Mouse (Mus musculus) CH12.LX (cell line): ENCODE measurements around the gene Dio1.

Experiments used
- CTCF ChIP-seq, 2 experiments: IDR thresholded peaks in 1 of 2; conservative IDR thresholded peaks in 1 of 2; 2 replicates each; pipeline ENCODE4 v1.5.1; 2011 to 2012; ENCODE audit warnings: low read depth in 2 of 2, low read length in 2 of 2, improper control_type of control experiment in 1 of 2, inconsistent platforms in 1 of 2, mild to moderate bottlenecking in 1 of 2, moderate library complexity in 1 of 2
- E2F4 ChIP-seq: IDR thresholded peaks from 2 replicates; pipeline ENCODE4 v1.6.1; 2011; ENCODE audit warnings: low read depth, low read length, improper control_type of control experiment; ENCODE audit not compliant: insufficient replicate concordance
- ELF1 ChIP-seq: IDR thresholded peaks from 2 replicates; pipeline ENCODE4 v1.6.1; 2014; ENCODE audit warnings: low read depth, mild to moderate bottlenecking, inconsistent platforms, low read length, improper control_type of control experiment
- EP300 ChIP-seq: IDR thresholded peaks from 2 replicates; pipeline ENCODE4 v1.6.1; 2011; ENCODE audit warnings: low read length, improper control_type of control experiment
- MAFK ChIP-seq: IDR thresholded peaks from 2 replicates; pipeline ENCODE4 v1.6.1; 2011; ENCODE audit warnings: low read length, improper control_type of control experiment; ENCODE audit not compliant: insufficient replicate concordance
- MEF2A ChIP-seq: IDR thresholded peaks from 2 replicates; pipeline ENCODE4 v1.6.1; 2014; ENCODE audit warnings: low read depth, mild to moderate bottlenecking, inconsistent platforms, low read length, improper control_type of control experiment, borderline replicate concordance
- POLR2A ChIP-seq: IDR thresholded peaks from 2 replicates; pipeline ENCODE4 v1.6.1; 2011; ENCODE audit warnings: low read depth, mild to moderate bottlenecking, improper control_type of control experiment, low read length
- UBTF ChIP-seq: IDR thresholded peaks from 2 replicates; pipeline ENCODE4 v1.6.1; 2012; ENCODE audit warnings: low read depth, mild to moderate bottlenecking, inconsistent platforms, low read length, improper control_type of control experiment, moderate library complexity
- USF1 ChIP-seq: IDR thresholded peaks from 2 replicates; pipeline ENCODE4 v1.6.1; 2014; ENCODE audit warnings: low read depth, mild to moderate bottlenecking, inconsistent platforms, low read length, improper control_type of control experiment
- ZNF384 ChIP-seq: IDR thresholded peaks from 2 replicates; pipeline ENCODE4 v1.6.1; 2012; ENCODE audit warnings: low read depth, low read length, improper control_type of control experiment, inconsistent platforms

GRCm38 (mm10) chr4:107344612-107345011 lies 37.6 kb upstream of the Dio1 start:
- TF ChIP-seq CTCF (conservative IDR thresholded peaks at IDR 0.05 in 1 of 2, IDR thresholded peaks at IDR 0.05 in 1 of 2; ENCODE audit: low read depth in 2 of 2, low read length in 2 of 2), result no peak
- no peak for TF ChIP-seq MEF2A
- no peak for TF ChIP-seq E2F4
- no peak for TF ChIP-seq USF1
- TF ChIP-seq MAFK, result no peak
- no peak for TF ChIP-seq POLR2A
- TF ChIP-seq UBTF, result no peak
- TF ChIP-seq EP300, result no peak
- no peak for TF ChIP-seq ELF1
- no peak for TF ChIP-seq ZNF384
